In genomic region chr5:91403281-91403680, GRCm38 (mm10) we compare ENCODE assay signal across 11 mouse cellular contexts. TPM values are rescaled to one million over a fixed set of nuclear protein-coding genes. Genes with fewer than 3 reads are reported as not detected.
A peak's percentile ranks its signal among the peaks of the same experiment; 100 is the strongest.
DNase-seq lines count a peak whose midpoint lies in the region; ATAC-seq and TF ChIP-seq lines count a peak whose summit lies in the region.
"Had no signal": no experiment of that assay in that cellular context is flagged by ENCODE, and none has a peak within 500 bp of the region (broad histone marks: within the 10 kb centered on the region; RNA-seq: fewer than 3 reads in every experiment).

No protein-coding gene starts in this region.

- no peak for ATAC-seq in heart, embryonic 12.5 days (ENCODE audit: insufficient number of reproducible peaks, low FRiP score)
- ATAC-seq in intestine, embryonic 14.5 days (replicated peaks; ENCODE audit: low FRiP score, low TSS enrichment, low read depth), result no peak
- ATAC-seq in midbrain, embryonic 15.5 days (replicated peaks), result no peak

- peak overlapping the region; percentile 51 for H3K4me3 ChIP-seq in heart, embryonic 12.5 days
- no peak overlapping the region for H3K4me3 ChIP-seq in heart, adult 2 months
- H3K4me3 ChIP-seq in liver, adult 2 months (ENCODE audit: insufficient read depth, low read depth, low read length), result no peak overlapping the region
- H3K4me3 ChIP-seq in intestine, embryonic 14.5 days (ENCODE audit: low read depth, low read length), result 0 out of 2 replicates have a peak overlapping the region, but pooled peaks have one; percentile 40
- no peak overlapping the region for H3K4me3 ChIP-seq in midbrain, embryonic 15.5 days

- no peaks in the 10 kb centered on the region for H3K36me3 ChIP-seq in heart, embryonic 12.5 days
- H3K36me3 ChIP-seq in heart, adult 2 months (ENCODE audit: control insufficient read depth, insufficient read depth, low read length), result no peaks in the 10 kb centered on the region
- no peaks in the 10 kb centered on the region for H3K36me3 ChIP-seq in liver, adult 2 months (ENCODE audit: control insufficient read depth, insufficient read depth, low read length)
- H3K36me3 ChIP-seq in intestine, embryonic 14.5 days (ENCODE audit: control insufficient read depth, insufficient read depth, low read length), result no peaks in the 10 kb centered on the region
- H3K36me3 ChIP-seq in midbrain, embryonic 15.5 days (replicated peaks), result no peaks in the 10 kb centered on the region
- H3K36me3 ChIP-seq: G1E had no signal

- WGBS in heart, embryonic 12.5 days, result 83% methylated on average over 4 of the region's 4 CpGs
- 77% methylated on average over 4 of the region's 4 CpGs for WGBS in heart, adult 2 months
- WGBS in liver, adult 2 months, result 26% methylated on average over 4 of the region's 4 CpGs
- 74% methylated on average over 4 of the region's 4 CpGs for WGBS in intestine, embryonic 14.5 days
- 78% methylated on average over 4 of the region's 4 CpGs for WGBS in midbrain, embryonic 15.5 days

- no peak overlapping the region for H3K27ac ChIP-seq in heart, embryonic 12.5 days (ENCODE audit: poor library complexity, severe bottlenecking)
- H3K27ac ChIP-seq in heart, adult 2 months, result no peak overlapping the region; the same call in 1 of the 2 replicates
- no peak overlapping the region for H3K27ac ChIP-seq in liver, adult 2 months (replicated peaks; ENCODE audit: insufficient read depth, low read depth, low read length)
- H3K27ac ChIP-seq in intestine, embryonic 14.5 days (ENCODE audit: low read depth), result no peak overlapping the region
- H3K27ac ChIP-seq in midbrain, embryonic 15.5 days, result no peak overlapping the region
- H3K27ac ChIP-seq: liver, embryonic 14.5 days had no signal

- DNase-seq in heart, adult 2 months, result no peak
- DNase-seq in liver, adult 2 months (ENCODE audit: extremely low read depth, low read depth, low spot score), result peak; percentile 69
- no peak for DNase-seq in liver
- no peak for DNase-seq in intestine, embryonic 14.5 days (ENCODE audit: low spot score)
- DNase-seq in kidney, postnatal 14 days, result peak; percentile 18
- DNase-seq in right cerebral cortex, postnatal 14 days, result no peak
- DNase-seq: cerebellum, adult 11 months had no signal

- intact Hi-C loops in heart, adult 2 months (cut with DNase I), result no loop called here

- TF ChIP-seq EP300 in heart, adult 2 months (IDR thresholded peaks at IDR 0.05; ENCODE audit: insufficient read depth, low read depth, low read length), result no peak

- no peak for TF ChIP-seq CTCF in heart, adult 2 months (IDR thresholded peaks at IDR 0.05)
- TF ChIP-seq CTCF in liver, adult 2 months (IDR thresholded peaks at IDR 0.05; ENCODE audit: low read depth, low read length), result no peak

- H3K27me3 ChIP-seq in heart, embryonic 12.5 days (replicated peaks), result no peaks in the 10 kb centered on the region
- no peaks in the 10 kb centered on the region for H3K27me3 ChIP-seq in heart, adult 2 months (ENCODE audit: control insufficient read depth, insufficient read depth, low read length)
- H3K27me3 ChIP-seq in liver, adult 2 months (ENCODE audit: control insufficient read depth, insufficient read depth, low read length), result no peaks in the 10 kb centered on the region
- H3K27me3 ChIP-seq in intestine, embryonic 14.5 days (replicated peaks; ENCODE audit: control insufficient read depth, insufficient read depth, low read length), result no peaks in the 10 kb centered on the region
- no peaks in the 10 kb centered on the region for H3K27me3 ChIP-seq in midbrain, embryonic 15.5 days (replicated peaks)

- TF ChIP-seq POLR2A in heart, adult 2 months (IDR thresholded peaks at IDR 0.05; ENCODE audit: insufficient read depth, low read depth, low read length), result no peak
- TF ChIP-seq POLR2A in liver, adult 2 months (IDR thresholded peaks at IDR 0.05; ENCODE audit: extremely low read depth, insufficient read depth, low read length), result no peak

- H3K79me2 ChIP-seq in heart, adult 2 months (replicated peaks; ENCODE audit: control insufficient read depth, insufficient read depth, low read length), result no peaks in the 10 kb centered on the region
- no peaks in the 10 kb centered on the region for H3K79me2 ChIP-seq in liver, adult 2 months (ENCODE audit: control insufficient read depth, insufficient read depth, low read length)

- no peak overlapping the region for H3K9ac ChIP-seq in heart, embryonic 12.5 days
- no peak overlapping the region for H3K9ac ChIP-seq in heart, adult 2 months (ENCODE audit: low read depth, low read length)
- no peak overlapping the region for H3K9ac ChIP-seq in liver, adult 2 months (ENCODE audit: low read depth, low read length)
- no peak overlapping the region for H3K9ac ChIP-seq in intestine, embryonic 14.5 days (ENCODE audit: low read length)
- no peak overlapping the region for H3K9ac ChIP-seq in midbrain, embryonic 15.5 days

- no peaks in the 10 kb centered on the region for H3K9me3 ChIP-seq in heart, embryonic 12.5 days (replicated peaks)
- no peaks in the 10 kb centered on the region for H3K9me3 ChIP-seq in intestine, embryonic 14.5 days (ENCODE audit: control insufficient read depth, low read length)
- no peaks in the 10 kb centered on the region for H3K9me3 ChIP-seq in midbrain, embryonic 15.5 days
- H3K9me3 ChIP-seq: G1E had no signal

- peaks cover 3% of the 10 kb centered on the region; the same call in 1 of the 2 replicates for H3K4me1 ChIP-seq in heart, embryonic 12.5 days (replicated peaks)
- H3K4me1 ChIP-seq in heart, adult 2 months (ENCODE audit: control insufficient read depth, insufficient read depth, low read length), result peaks cover 1% of the 10 kb centered on the region; the same call in 1 of the 2 replicates
- no peaks in the 10 kb centered on the region; the same call in 1 of the 2 replicates for H3K4me1 ChIP-seq in liver, adult 2 months (ENCODE audit: control insufficient read depth, insufficient read depth, low read length)
- H3K4me1 ChIP-seq in intestine, embryonic 14.5 days (replicated peaks; ENCODE audit: control insufficient read depth, insufficient read depth, low read length), result no peaks in the 10 kb centered on the region; the same call in 1 of the 2 replicates
- peaks cover 8% of the 10 kb centered on the region; the same call in 1 of the 2 replicates for H3K4me1 ChIP-seq in midbrain, embryonic 15.5 days

- H3K4me2 ChIP-seq in heart, embryonic 12.5 days, result peak overlapping the region; percentile 87; the same call in 1 of the 2 replicates
- H3K4me2 ChIP-seq in intestine, embryonic 14.5 days (ENCODE audit: low read length), result 0 out of 2 replicates have a peak overlapping the region, but pooled peaks have one; percentile 65
- no peak overlapping the region for H3K4me2 ChIP-seq in midbrain, embryonic 15.5 days

RNA-seq across cellular contexts. Expression of gene Btc, which starts 0.5 kb away (rescaled TPM):
- polyA plus RNA-seq in heart, embryonic 12.5 days (2016; fragmentation: Nextera tagmentation; extraction: Ambion mirVana), result 0.78 and 1.3 TPM in 2 replicates
- total RNA-seq in heart, adult 2 months (2021), result 1 to 10 TPM; 1.5 to 1.6 TPM
- 0.35 and 0.73 TPM in 2 replicates for polyA plus RNA-seq in heart, adult 2 months (2012; rRNA removed)
- 1.9 and 2.7 TPM in 2 replicates for total RNA-seq in liver, adult 2 months (2014; rRNA removed)
- polyA plus RNA-seq in liver, adult 2 months (2012; rRNA removed), result 0.31 and 0.49 TPM in 2 replicates
- polyA plus RNA-seq in intestine, embryonic 14.5 days (2014; fragmentation: Nextera tagmentation; extraction: Ambion mirVana), result 4.0 and 4.3 TPM in 2 replicates
- 0.15 TPM in 1 of 2 replicates, not detected in the other for polyA plus RNA-seq in midbrain, embryonic 15.5 days (2015; fragmentation: Nextera tagmentation; extraction: Ambion mirVana)
- polyA plus RNA-seq: G1E had no signal

Comparison
In these comparisons a context has a peak if more than half of its experiments do, and no peak if none do; other contexts are left out.
1. H3K4me3 ChIP-seq: peak in heart, embryonic 12.5 days (single experiment) and intestine, embryonic 14.5 days (single experiment); none in heart, adult 2 months (single experiment), liver, adult 2 months (single experiment) and midbrain, embryonic 15.5 days (single experiment).
2. DNase-seq: peak in liver, adult 2 months (single experiment) and kidney, postnatal 14 days (single experiment); none in heart, adult 2 months (0 of 2), liver (single experiment), intestine, embryonic 14.5 days (single experiment) and right cerebral cortex, postnatal 14 days (single experiment).